Mouse (Mus musculus): Measurements from ENCODE around the gene Cd200r3. TPM values are rescaled to one million over a fixed set of nuclear protein-coding genes. Genes with fewer than 3 reads are reported as not detected.

The Cd200r3 gene
- polyA plus RNA-seq, 1 experiment from 2014 or later = 0.30 TPM

DNA sequence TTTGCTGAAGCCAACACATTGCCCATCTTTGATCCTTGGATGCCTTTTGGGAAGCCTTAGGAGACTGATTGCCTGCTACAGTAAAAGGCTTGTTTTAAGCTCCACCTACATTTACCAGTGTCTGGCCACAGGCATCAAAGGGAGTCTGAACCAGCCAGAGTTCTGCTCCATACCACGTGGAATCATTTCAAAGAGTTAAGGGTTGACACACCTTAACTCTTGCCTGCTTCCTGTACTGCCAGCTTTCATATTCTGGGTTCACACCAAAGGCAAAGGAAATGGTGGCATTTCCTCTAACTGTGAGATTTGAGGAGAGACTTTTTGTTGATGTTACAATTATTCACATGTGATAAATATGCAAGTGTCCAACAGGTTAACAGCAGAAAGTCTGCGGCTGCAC, 63.5 kb downstream of the Cd200r3 start:
- no peaks in the 10 kb centered on the region for H3K36me3 ChIP-seq (ENCODE audit: control insufficient read depth, insufficient read depth, low read length)
- H3K9ac ChIP-seq (ENCODE audit: low read length) = no peak overlapping the region
- H3K4me2 ChIP-seq (ENCODE audit: low read length) = no peak overlapping the region
- ATAC-seq (ENCODE audit: insufficient number of reproducible peaks, insufficient read depth, low FRiP score, low read depth) = no peak
- no peaks in the 10 kb centered on the region for H3K9me3 ChIP-seq (ENCODE audit: control insufficient read depth, low read length)
- H3K27ac ChIP-seq (replicated peaks in 1 of 2; ENCODE audit: control insufficient read depth in 1 of 2, insufficient read depth in 1 of 2, low read depth in 2 of 2, low read length in 2 of 2) = no peak overlapping the region
- H3K27me3 ChIP-seq (ENCODE audit: control insufficient read depth, insufficient read depth, low read length) = no peaks in the 10 kb centered on the region
- no peaks in the 10 kb centered on the region; a peak in 1 of 4 replicates for H3K4me1 ChIP-seq (ENCODE audit: control insufficient read depth in 2 of 2, insufficient read depth in 2 of 2, low read length in 2 of 2)
- WGBS = 64% methylated on average over 2 of the region's 2 CpGs
- no peak overlapping the region for H3K4me3 ChIP-seq (ENCODE audit: control insufficient read depth in 1 of 2, insufficient read depth in 1 of 2, low read depth in 1 of 2, low read length in 2 of 2)

DNA sequence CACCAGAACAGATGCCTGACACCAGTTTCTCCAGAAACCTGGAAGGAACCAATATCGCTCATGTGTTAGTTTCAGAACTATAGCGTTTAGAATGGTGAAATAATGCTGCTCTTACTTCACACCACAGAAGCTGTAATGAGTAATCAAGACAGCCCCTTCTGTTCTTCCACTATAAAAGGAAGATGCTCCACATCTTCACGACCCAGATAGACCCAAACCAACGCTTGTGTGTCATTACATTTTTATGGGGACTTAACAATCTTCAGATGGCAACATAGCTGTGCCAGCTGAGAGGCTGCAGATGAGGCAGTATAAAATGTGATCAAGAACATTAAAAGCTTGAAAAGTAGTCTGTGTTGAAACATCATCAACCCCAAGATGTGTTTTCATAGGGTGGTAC, 64.3 kb downstream of the Cd200r3 start:
- no peak overlapping the region for H3K27ac ChIP-seq (replicated peaks in 1 of 2; ENCODE audit: control insufficient read depth in 1 of 2, insufficient read depth in 1 of 2, low read depth in 2 of 2, low read length in 2 of 2)
- no peak overlapping the region for H3K4me2 ChIP-seq (ENCODE audit: low read length)
- no peak overlapping the region for H3K4me3 ChIP-seq (ENCODE audit: control insufficient read depth in 1 of 2, insufficient read depth in 1 of 2, low read depth in 1 of 2, low read length in 2 of 2)
- no peaks in the 10 kb centered on the region; a peak in 1 of 4 replicates for H3K4me1 ChIP-seq (ENCODE audit: control insufficient read depth in 2 of 2, insufficient read depth in 2 of 2, low read length in 2 of 2)
- no peaks in the 10 kb centered on the region for H3K27me3 ChIP-seq (ENCODE audit: control insufficient read depth, insufficient read depth, low read length)
- H3K36me3 ChIP-seq (ENCODE audit: control insufficient read depth, insufficient read depth, low read length) = no peaks in the 10 kb centered on the region
- no peaks in the 10 kb centered on the region for H3K9me3 ChIP-seq (ENCODE audit: control insufficient read depth, low read length)
- H3K9ac ChIP-seq (ENCODE audit: low read length) = no peak overlapping the region
- WGBS = 79% methylated on average over 4 of the region's 4 CpGs
- no peak for ATAC-seq (ENCODE audit: insufficient number of reproducible peaks, insufficient read depth, low FRiP score, low read depth)

- H3K4me1 ChIP-seq (ENCODE audit: control insufficient read depth in 2 of 2, insufficient read depth in 2 of 2, low read length in 2 of 2) = no peaks in the 10 kb centered on the region; a peak in 1 of 4 replicates
- WGBS = 39% methylated on average over 5 of the region's 5 CpGs
- no peak overlapping the region for H3K4me2 ChIP-seq (ENCODE audit: low read length)
- H3K4me3 ChIP-seq (ENCODE audit: control insufficient read depth in 1 of 2, insufficient read depth in 1 of 2, low read depth in 1 of 2, low read length in 2 of 2) = no peak overlapping the region
- no peaks in the 10 kb centered on the region for H3K9me3 ChIP-seq (ENCODE audit: control insufficient read depth, low read length)
- peak; percentile 66; the same call in 1 of the 2 replicates for ATAC-seq (ENCODE audit: insufficient number of reproducible peaks, insufficient read depth, low FRiP score, low read depth)
- peak overlapping the region; percentile 27 to 50; a peak in 2 of 4 replicates for H3K27ac ChIP-seq (replicated peaks in 1 of 2; ENCODE audit: control insufficient read depth in 1 of 2, insufficient read depth in 1 of 2, low read depth in 2 of 2, low read length in 2 of 2)
- no peaks in the 10 kb centered on the region for H3K36me3 ChIP-seq (ENCODE audit: control insufficient read depth, insufficient read depth, low read length)
- H3K27me3 ChIP-seq (ENCODE audit: control insufficient read depth, insufficient read depth, low read length) = no peaks in the 10 kb centered on the region
- no peak overlapping the region for H3K9ac ChIP-seq (ENCODE audit: low read length)
These were observed 66.2 kb downstream of the Cd200r3 start for GRCm38 (mm10) chr16:45009634-45010033.

- Histone ChIP-seq H3K36me3 (ENCODE audit: control insufficient read depth, insufficient read depth, low read length) (no peaks in the 10 kb centered on the region), H3K27ac (replicated peaks in 1 of 2; ENCODE audit: control insufficient read depth in 1 of 2, insufficient read depth in 1 of 2, low read depth in 2 of 2, low read length in 2 of 2) (no peak overlapping the region), H3K9ac (ENCODE audit: low read length) (no peak overlapping the region), H3K9me3 (ENCODE audit: control insufficient read depth, low read length) (no peaks in the 10 kb centered on the region), H3K4me2 (ENCODE audit: low read length) (no peak overlapping the region), H3K4me3 (ENCODE audit: control insufficient read depth in 1 of 2, insufficient read depth in 1 of 2, low read depth in 1 of 2, low read length in 2 of 2) (no peak overlapping the region), H3K27me3 (ENCODE audit: control insufficient read depth, insufficient read depth, low read length) (no peaks in the 10 kb centered on the region), H3K4me1 (ENCODE audit: control insufficient read depth in 2 of 2, insufficient read depth in 2 of 2, low read length in 2 of 2) (no peaks in the 10 kb centered on the region)
- 86% methylated on average over 1 of the region's 1 CpGs for WGBS
- no peak for ATAC-seq (ENCODE audit: insufficient number of reproducible peaks, insufficient read depth, low FRiP score, low read depth)
These were observed 72.1 kb downstream of the Cd200r3 start for GRCm38 (mm10) chr16:45015591-45015990.

DNA sequence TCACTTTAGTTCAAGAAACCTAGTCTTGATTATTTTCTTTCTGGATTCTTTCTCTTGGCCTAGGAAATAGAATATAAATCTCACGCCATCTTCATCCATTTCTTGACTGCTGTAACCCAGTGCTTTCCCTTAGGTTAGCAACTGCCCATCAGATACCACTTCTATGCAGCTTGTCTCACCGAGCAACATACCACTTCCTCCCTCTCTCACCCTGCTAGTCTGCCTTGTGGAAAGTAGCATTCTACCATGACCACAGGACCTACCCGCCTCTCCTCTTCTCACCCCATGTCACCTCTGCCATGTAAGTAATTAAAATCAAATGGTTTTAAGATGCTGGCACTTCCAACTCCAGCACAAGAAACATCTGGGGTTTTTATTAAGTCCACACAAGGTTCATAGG, 73.0 kb downstream of the Cd200r3 start:
- no peaks in the 10 kb centered on the region for H3K4me1 ChIP-seq (ENCODE audit: control insufficient read depth in 2 of 2, insufficient read depth in 2 of 2, low read length in 2 of 2)
- no peak overlapping the region for H3K27ac ChIP-seq (replicated peaks in 1 of 2; ENCODE audit: control insufficient read depth in 1 of 2, insufficient read depth in 1 of 2, low read depth in 2 of 2, low read length in 2 of 2)
- H3K36me3 ChIP-seq (ENCODE audit: control insufficient read depth, insufficient read depth, low read length) = no peaks in the 10 kb centered on the region
- no peak overlapping the region for H3K4me3 ChIP-seq (ENCODE audit: control insufficient read depth in 1 of 2, insufficient read depth in 1 of 2, low read depth in 1 of 2, low read length in 2 of 2)
- no peaks in the 10 kb centered on the region for H3K27me3 ChIP-seq (ENCODE audit: control insufficient read depth, insufficient read depth, low read length)
- no peaks in the 10 kb centered on the region for H3K9me3 ChIP-seq (ENCODE audit: control insufficient read depth, low read length)
- no peak overlapping the region for H3K9ac ChIP-seq (ENCODE audit: low read length)
- H3K4me2 ChIP-seq (ENCODE audit: low read length) = no peak overlapping the region
- ATAC-seq (ENCODE audit: insufficient number of reproducible peaks, insufficient read depth, low FRiP score, low read depth) = no peak
- 54% methylated on average over 3 of the region's 3 CpGs for WGBS

- Histone ChIP-seq H3K36me3 (ENCODE audit: control insufficient read depth, insufficient read depth, low read length) (no peaks in the 10 kb centered on the region), H3K27me3 (ENCODE audit: control insufficient read depth, insufficient read depth, low read length) (no peaks in the 10 kb centered on the region), H3K4me1 (ENCODE audit: control insufficient read depth in 2 of 2, insufficient read depth in 2 of 2, low read length in 2 of 2) (no peaks in the 10 kb centered on the region), H3K4me2 (ENCODE audit: low read length) (no peak overlapping the region), H3K9me3 (ENCODE audit: control insufficient read depth, low read length) (no peaks in the 10 kb centered on the region), H3K4me3 (ENCODE audit: control insufficient read depth in 1 of 2, insufficient read depth in 1 of 2, low read depth in 1 of 2, low read length in 2 of 2) (no peak overlapping the region), H3K9ac (ENCODE audit: low read length) (no peak overlapping the region), H3K27ac (replicated peaks in 1 of 2; ENCODE audit: control insufficient read depth in 1 of 2, insufficient read depth in 1 of 2, low read depth in 2 of 2, low read length in 2 of 2) (no peak overlapping the region)
- no peak for ATAC-seq (ENCODE audit: insufficient number of reproducible peaks, insufficient read depth, low FRiP score, low read depth)
- 77% methylated on average over 2 of the region's 2 CpGs for WGBS
These were observed 75.4 kb downstream of the Cd200r3 start for GRCm38 (mm10) chr16:45018868-45019267.

- H3K27me3 ChIP-seq (ENCODE audit: control insufficient read depth, insufficient read depth, low read length) = no peaks in the 10 kb centered on the region
- no peak overlapping the region for H3K9ac ChIP-seq (ENCODE audit: low read length)
- 70% methylated on average over 1 of the region's 1 CpGs for WGBS
- H3K27ac ChIP-seq (replicated peaks in 1 of 2; ENCODE audit: control insufficient read depth in 1 of 2, insufficient read depth in 1 of 2, low read depth in 2 of 2, low read length in 2 of 2) = no peak overlapping the region
- no peak overlapping the region for H3K4me3 ChIP-seq (ENCODE audit: control insufficient read depth in 1 of 2, insufficient read depth in 1 of 2, low read depth in 1 of 2, low read length in 2 of 2)
- no peak overlapping the region for H3K4me2 ChIP-seq (ENCODE audit: low read length)
- no peaks in the 10 kb centered on the region for H3K4me1 ChIP-seq (ENCODE audit: control insufficient read depth in 2 of 2, insufficient read depth in 2 of 2, low read length in 2 of 2)
- H3K9me3 ChIP-seq (ENCODE audit: control insufficient read depth, low read length) = no peaks in the 10 kb centered on the region
- no peak for ATAC-seq (ENCODE audit: insufficient number of reproducible peaks, insufficient read depth, low FRiP score, low read depth)
- H3K36me3 ChIP-seq (ENCODE audit: control insufficient read depth, insufficient read depth, low read length) = no peaks in the 10 kb centered on the region
These were observed 76.6 kb downstream of the Cd200r3 start for GRCm38 (mm10) chr16:45020055-45020454.

- Histone ChIP-seq H3K4me3 (ENCODE audit: control insufficient read depth in 1 of 2, insufficient read depth in 1 of 2, low read depth in 1 of 2, low read length in 2 of 2) (no peak overlapping the region), H3K4me2 (ENCODE audit: low read length) (no peak overlapping the region), H3K4me1 (ENCODE audit: control insufficient read depth in 2 of 2, insufficient read depth in 2 of 2, low read length in 2 of 2) (no peaks in the 10 kb centered on the region), H3K9me3 (ENCODE audit: control insufficient read depth, low read length) (no peaks in the 10 kb centered on the region), H3K27me3 (ENCODE audit: control insufficient read depth, insufficient read depth, low read length) (no peaks in the 10 kb centered on the region), H3K36me3 (ENCODE audit: control insufficient read depth, insufficient read depth, low read length) (no peaks in the 10 kb centered on the region), H3K27ac (replicated peaks in 1 of 2; ENCODE audit: control insufficient read depth in 1 of 2, insufficient read depth in 1 of 2, low read depth in 2 of 2, low read length in 2 of 2) (no peak overlapping the region), H3K9ac (ENCODE audit: low read length) (no peak overlapping the region)
- 86% methylated on average over 2 of the region's 2 CpGs for WGBS
- no peak for ATAC-seq (ENCODE audit: insufficient number of reproducible peaks, insufficient read depth, low FRiP score, low read depth)
These were observed 77.3 kb downstream of the Cd200r3 start for GRCm38 (mm10) chr16:45020669-45021309.
